Mouse (Mus musculus) forebrain, embryonic 13.5 days (tissue): Measurements from ENCODE around the gene Gm29609. TPM values are rescaled to one million over a fixed set of nuclear protein-coding genes. Genes with fewer than 3 reads are reported as not detected.

ENCODE experiments used
- ATAC-seq: fragments of 200-750 bp; cut with Nextera tagmentation; 2 replicates; pipeline ENCODE4 v1.8.0; 2017
- H3K27ac ChIP-seq: fragments of 300-500 bp; sonication (generic); 2 replicates; pipeline ENCODE4 v1.5.1; 2015; ENCODE audit warnings: inconsistent platforms, mild to moderate bottlenecking, moderate library complexity
- H3K27me3 ChIP-seq: fragments of 300-500 bp; sonication (generic); 2 replicates; pipeline ENCODE4 v1.6.1; 2015; ENCODE audit warnings: mild to moderate bottlenecking, inconsistent platforms
- H3K36me3 ChIP-seq: fragments of 300-500 bp; sonication (generic); 2 replicates; pipeline ENCODE4 v1.6.1; 2015; ENCODE audit warnings: mild to moderate bottlenecking, inconsistent platforms; ENCODE audit not compliant: poor library complexity, severe bottlenecking
- H3K4me1 ChIP-seq: fragments of 300-500 bp; sonication (generic); 2 replicates; pipeline ENCODE4 v1.6.1; 2015; ENCODE audit warnings: inconsistent platforms
- H3K4me2 ChIP-seq: fragments of 300-500 bp; sonication (generic); 2 replicates; pipeline ENCODE4 v1.6.1; 2015; ENCODE audit warnings: inconsistent platforms, mild to moderate bottlenecking, moderate library complexity
- H3K4me3 ChIP-seq: fragments of 300-500 bp; sonication (generic); 2 replicates; pipeline ENCODE4 v1.5.1; 2015; ENCODE audit warnings: mild to moderate bottlenecking, inconsistent platforms
- H3K9ac ChIP-seq: fragments of 300-500 bp; sonication (generic); 2 replicates; pipeline ENCODE4 v1.6.1; 2015; ENCODE audit warnings: mild to moderate bottlenecking, inconsistent platforms
- H3K9me3 ChIP-seq: fragments of 300-500 bp; sonication (generic); replicated peaks from 2 replicates; pipeline ENCODE4 v1.6.1; 2016; ENCODE audit warnings: inconsistent platforms
- WGBS: fragments of 180-500 bp; shearing (Covaris S2); methylation state at CpG from one replicate; pipeline ENCODE4 v1.1.7; 2015; 5-methylcytosine and 5-hydroxymethylcytosine counted together
- polyA plus RNA-seq: library from polyadenylated mRNA; unstranded; fragments of >200 nt; fragmentation: Nextera tagmentation; extraction: Ambion mirVana; gene quantifications from 2 replicates; pipeline ENCODE4 v1.2.1, GENCODE M21; 2015

Gene Gm29609
- polyA plus RNA-seq, 1 experiment from 2014 or later, result 1.5 TPM

- Histone ChIP-seq H3K27ac (no peak overlapping the region), H3K4me2 (no peak overlapping the region), H3K9ac (no peak overlapping the region), H3K27me3 (no peaks in the 10 kb centered on the region), H3K4me1 (peaks cover 24% of the 10 kb centered on the region), H3K36me3 (peaks cover 71% of the 10 kb centered on the region), H3K4me3 (no peak overlapping the region), H3K9me3 (peaks cover 5% of the 10 kb centered on the region)
- 86% methylated on average over 2 of the region's 2 CpGs for WGBS
- no peak for ATAC-seq
Observed at GRCm38 (mm10) chr5:31203866-31204265, 24.2 kb upstream of the Gm29609 start.

GRCm38 (mm10) chr5:31202933-31203332, 23.2 kb upstream of the Gm29609 start:
- H3K4me3 ChIP-seq, result peak overlapping the region; percentile 73
- peaks cover 5% of the 10 kb centered on the region for H3K9me3 ChIP-seq
- H3K9ac ChIP-seq, result peak overlapping the region; percentile 61
- H3K36me3 ChIP-seq, result peaks cover 80% of the 10 kb centered on the region
- no peaks in the 10 kb centered on the region for H3K27me3 ChIP-seq
- ATAC-seq, result no peak
- H3K4me1 ChIP-seq, result peaks cover 24% of the 10 kb centered on the region
- H3K27ac ChIP-seq, result peak overlapping the region; percentile 82
- H3K4me2 ChIP-seq, result peak overlapping the region; percentile 70
- WGBS, result 83% methylated on average over 7 of the region's 7 CpGs

GRCm38 (mm10) chr5:31201742-31202590, 22.3 kb upstream of the Gm29609 start, which contains the start of gene Zfp513:
Zfp513 (minus strand) TSS chr5:31202303.
- Histone ChIP-seq H3K9me3 (peaks cover 5% of the 10 kb centered on the region), H3K4me1 (peaks cover 24% of the 10 kb centered on the region), H3K36me3 (peaks cover 80% of the 10 kb centered on the region), H3K9ac (peak within 1 kb of the TSS; percentile 89), H3K27ac (peak within 1 kb of the TSS; percentile 82), H3K4me3 (peak within 1 kb of the TSS; percentile 73), H3K4me2 (peak within 1 kb of the TSS; percentile 82), H3K27me3 (no peaks in the 10 kb centered on the region)
- under 1% methylated on average over 53 of the region's 53 CpGs for WGBS
- peak; percentile 97 for ATAC-seq

- Histone ChIP-seq H3K4me1 (peaks cover 24% of the 10 kb centered on the region), H3K4me2 (peak overlapping the region; percentile 82), H3K9me3 (peaks cover 5% of the 10 kb centered on the region), H3K36me3 (peaks cover 81% of the 10 kb centered on the region), H3K9ac (peak overlapping the region; percentile 89), H3K27ac (peak overlapping the region; percentile 79), H3K4me3 (peak overlapping the region; percentile 73), H3K27me3 (no peaks in the 10 kb centered on the region)
- 19% methylated on average over 13 of the region's 13 CpGs for WGBS
- ATAC-seq, result no peak
Observed at GRCm38 (mm10) chr5:31201042-31201741, 21.5 kb upstream of the Gm29609 start.

GRCm38 (mm10) chr5:31200327-31200768, 20.6 kb upstream of the Gm29609 start:
- Histone ChIP-seq H3K9me3 (peaks cover 5% of the 10 kb centered on the region), H3K36me3 (peaks cover 81% of the 10 kb centered on the region), H3K27ac (no peak overlapping the region), H3K4me1 (peaks cover 24% of the 10 kb centered on the region), H3K4me2 (peak overlapping the region; percentile 82), H3K9ac (peak overlapping the region; percentile 26; the same call in 1 of the 2 replicates), H3K27me3 (no peaks in the 10 kb centered on the region), H3K4me3 (peak overlapping the region; percentile 3)
- no peak for ATAC-seq
- WGBS, result 92% methylated on average over 27 of the region's 27 CpGs

- WGBS, result 87% methylated on average over 9 of the region's 9 CpGs
- Histone ChIP-seq H3K27ac (no peak overlapping the region), H3K9me3 (peaks cover 5% of the 10 kb centered on the region), H3K27me3 (no peaks in the 10 kb centered on the region), H3K4me1 (peaks cover 24% of the 10 kb centered on the region), H3K36me3 (peaks cover 81% of the 10 kb centered on the region), H3K4me2 (no peak overlapping the region), H3K4me3 (peak overlapping the region; percentile 3), H3K9ac (no peak overlapping the region)
- ATAC-seq, result no peak
Observed at GRCm38 (mm10) chr5:31199893-31200292, 20.2 kb upstream of the Gm29609 start.

GRCm38 (mm10) chr5:31199321-31199892, 19.7 kb upstream of the Gm29609 start:
- H3K36me3 ChIP-seq, result peaks cover 81% of the 10 kb centered on the region
- H3K27me3 ChIP-seq, result no peaks in the 10 kb centered on the region
- no peak overlapping the region for H3K4me2 ChIP-seq
- peaks cover 5% of the 10 kb centered on the region for H3K9me3 ChIP-seq
- no peak overlapping the region for H3K9ac ChIP-seq
- WGBS, result 93% methylated on average over 19 of the region's 19 CpGs
- no peak overlapping the region for H3K27ac ChIP-seq
- H3K4me1 ChIP-seq, result peaks cover 27% of the 10 kb centered on the region
- ATAC-seq, result no peak
- H3K4me3 ChIP-seq, result peak overlapping the region; percentile 1; the same call in 1 of the 2 replicates

- Histone ChIP-seq H3K4me2 (no peak overlapping the region), H3K27me3 (no peaks in the 10 kb centered on the region), H3K4me1 (peaks cover 34% of the 10 kb centered on the region), H3K36me3 (peaks cover 75% of the 10 kb centered on the region), H3K4me3 (no peak overlapping the region), H3K9me3 (peaks cover 5% of the 10 kb centered on the region), H3K27ac (no peak overlapping the region), H3K9ac (no peak overlapping the region)
- no peak for ATAC-seq
- WGBS, result 84% methylated on average over 5 of the region's 5 CpGs
Observed at GRCm38 (mm10) chr5:31198616-31199320, 19.1 kb upstream of the Gm29609 start.

GRCm38 (mm10) chr5:31198170-31198569, 18.5 kb upstream of the Gm29609 start:
- H3K4me1 ChIP-seq, result peaks cover 35% of the 10 kb centered on the region
- no peak overlapping the region for H3K4me2 ChIP-seq
- no peak for ATAC-seq
- peaks cover 69% of the 10 kb centered on the region for H3K36me3 ChIP-seq
- peaks cover 5% of the 10 kb centered on the region for H3K9me3 ChIP-seq
- no peaks in the 10 kb centered on the region for H3K27me3 ChIP-seq
- H3K27ac ChIP-seq, result no peak overlapping the region
- H3K4me3 ChIP-seq, result no peak overlapping the region
- H3K9ac ChIP-seq, result no peak overlapping the region
- 90% methylated on average over 9 of the region's 9 CpGs for WGBS

GRCm38 (mm10) chr5:31197072-31197471, 17.4 kb upstream of the Gm29609 start:
- ATAC-seq, result no peak
- H3K27ac ChIP-seq, result no peak overlapping the region
- peaks cover 32% of the 10 kb centered on the region for H3K4me1 ChIP-seq
- peaks cover 63% of the 10 kb centered on the region for H3K36me3 ChIP-seq
- no peak overlapping the region for H3K4me2 ChIP-seq
- H3K4me3 ChIP-seq, result no peak overlapping the region
- 94% methylated on average over 12 of the region's 12 CpGs for WGBS
- H3K27me3 ChIP-seq, result no peaks in the 10 kb centered on the region
- no peak overlapping the region for H3K9ac ChIP-seq
- peaks cover 5% of the 10 kb centered on the region for H3K9me3 ChIP-seq

- Histone ChIP-seq H3K9ac (no peak overlapping the region), H3K4me2 (no peak overlapping the region), H3K36me3 (peaks cover 67% of the 10 kb centered on the region), H3K27me3 (no peaks in the 10 kb centered on the region), H3K9me3 (peaks cover 5% of the 10 kb centered on the region), H3K4me1 (peaks cover 37% of the 10 kb centered on the region), H3K4me3 (no peak overlapping the region), H3K27ac (no peak overlapping the region)
- no peak for ATAC-seq
- WGBS, result 94% methylated on average over 10 of the region's 10 CpGs
Observed at GRCm38 (mm10) chr5:31196207-31196606, 16.5 kb upstream of the Gm29609 start.
